ENCODE assay signal across 8 mouse cellular contexts in genomic region chr11:106675201-106675726, GRCm38 (mm10).
DNase-seq lines count a peak whose midpoint lies in the region; ATAC-seq lines count a peak whose summit lies in the region.

No protein-coding gene starts in this region.

- no peaks in the 10 kb centered on the region for H3K9me3 ChIP-seq in forebrain, embryonic 12.5 days
- no peaks in the 10 kb centered on the region for H3K9me3 ChIP-seq in midbrain, embryonic 12.5 days

- H3K4me1 ChIP-seq in forebrain, embryonic 12.5 days, result peaks cover 24% of the 10 kb centered on the region
- peaks cover 16% of the 10 kb centered on the region for H3K4me1 ChIP-seq in midbrain, embryonic 12.5 days

- H3K27ac ChIP-seq in forebrain, embryonic 12.5 days, result peak overlapping the region; percentile 83
- H3K27ac ChIP-seq in midbrain, embryonic 12.5 days (replicated peaks), result peak overlapping the region; percentile 54

- no peaks in the 10 kb centered on the region for H3K27me3 ChIP-seq in forebrain, embryonic 12.5 days
- H3K27me3 ChIP-seq in midbrain, embryonic 12.5 days, result no peaks in the 10 kb centered on the region

- H3K9ac ChIP-seq in forebrain, embryonic 12.5 days, result no peak overlapping the region
- 0 out of 2 replicates have a peak overlapping the region, but pooled peaks have one; percentile 5 for H3K9ac ChIP-seq in midbrain, embryonic 12.5 days (replicated peaks)

- no peaks in the 10 kb centered on the region for H3K36me3 ChIP-seq in forebrain, embryonic 12.5 days (replicated peaks)
- no peaks in the 10 kb centered on the region for H3K36me3 ChIP-seq in midbrain, embryonic 12.5 days

- ATAC-seq in forebrain, embryonic 12.5 days (ENCODE audit: low FRiP score), result no peak
- no peak for ATAC-seq in midbrain, embryonic 12.5 days (ENCODE audit: low FRiP score, low read depth)

- H3K4me3 ChIP-seq in forebrain, embryonic 12.5 days (replicated peaks), result no peak overlapping the region
- H3K4me3 ChIP-seq in midbrain, embryonic 12.5 days, result no peak overlapping the region

- intact Hi-C loops in heart, postnatal 25 days (cut with DNase I), result no loop called here

- WGBS in forebrain, embryonic 12.5 days, result 76% methylated on average over 10 of the region's 10 CpGs
- 74% methylated on average over 10 of the region's 10 CpGs for WGBS in midbrain, embryonic 12.5 days

- peak overlapping the region; percentile 13 for H3K4me2 ChIP-seq in forebrain, embryonic 12.5 days
- no peak overlapping the region for H3K4me2 ChIP-seq in midbrain, embryonic 12.5 days (replicated peaks)

- DNase-seq in right cerebral cortex, adult 18-20 months, result peak; percentile 6
- no peak for DNase-seq in right cerebral cortex, postnatal 36 days (ENCODE audit: low spot score in 2 of 2)
- DNase-seq in heart, postnatal 25 days (ENCODE audit: low spot score), result peak; percentile 68
- peak; percentile 57 to 76 for DNase-seq in kidney, postnatal 36 days
- no peak for DNase-seq in frontal cortex, postnatal 14 days (ENCODE audit: low spot score in 2 of 2)
- no peak for DNase-seq in retina, embryonic 14.5 days (ENCODE audit: low spot score)

Comparison
In these comparisons a context has a peak if more than half of its experiments do, and no peak if none do; other contexts are left out.
1. DNase-seq: peak in right cerebral cortex, adult 18-20 months (single experiment), heart, postnatal 25 days (single experiment) and kidney, postnatal 36 days (2 of 2); none in right cerebral cortex, postnatal 36 days (0 of 2), frontal cortex, postnatal 14 days (0 of 2) and retina, embryonic 14.5 days (single experiment).